Mouse (Mus musculus) myocyte (in vitro differentiated cells): Measurements from ENCODE around the gene Usp2. TPM values are rescaled to one million over a fixed set of nuclear protein-coding genes. Genes with fewer than 3 reads are reported as not detected.

Experiments used
- H3K27me3 ChIP-seq: one replicate; pipeline ENCODE4 v1.6.1; 2011; ENCODE audit not compliant: control insufficient read depth, insufficient read depth, insufficient read length
- H3K36me3 ChIP-seq: one replicate; pipeline ENCODE4 v1.6.1; 2011; ENCODE audit not compliant: control insufficient read depth, insufficient read depth
- H3K4me2 ChIP-seq: one replicate; pipeline ENCODE4 v1.6.1; 2011; ENCODE audit warnings: low read depth, control low read depth
- H3K4me3 ChIP-seq: one replicate; pipeline ENCODE4 v1.5.1; 2011; ENCODE audit warnings: mild to moderate bottlenecking, control low read depth, moderate library complexity
- H3K79me2 ChIP-seq: one replicate; pipeline ENCODE4 v1.6.1; 2011; ENCODE audit not compliant: control insufficient read depth, insufficient read depth
- H3ac ChIP-seq: one replicate; pipeline ENCODE4 v1.6.1; 2011; ENCODE audit not compliant: control insufficient read depth, insufficient read length
- CEBPB ChIP-seq: IDR thresholded peaks from 2 replicates; pipeline ENCODE4 v1.6.1; 2011; ENCODE audit warnings: mild to moderate bottlenecking, moderate library complexity; ENCODE audit not compliant: poor library complexity, insufficient read depth, severe bottlenecking
- E2F4 ChIP-seq: IDR thresholded peaks from one replicate; pipeline ENCODE4 v1.6.1; 2011; ENCODE audit warnings: mild to moderate bottlenecking, control low read depth, moderate library complexity; ENCODE audit not compliant: insufficient read depth
- MAX ChIP-seq: IDR thresholded peaks from one replicate; pipeline ENCODE4 v1.6.1; 2011; ENCODE audit warnings: low read depth, mild to moderate bottlenecking, control low read depth
- MYOD1 ChIP-seq, 3 experiments: IDR thresholded peaks; one replicate each; pipeline ENCODE4 v1.6.1; 2011; ENCODE audit warnings: control low read depth in 2 of 3, low read depth in 2 of 3, mild to moderate bottlenecking in 2 of 3, moderate library complexity in 1 of 3; ENCODE audit not compliant: insufficient read length in 2 of 3, control insufficient read depth in 1 of 3
- MYOG ChIP-seq, 3 experiments: IDR thresholded peaks; one replicate each; pipeline ENCODE4 v1.6.1; 2011; ENCODE audit warnings: control low read depth in 2 of 3, low read depth in 2 of 3, mild to moderate bottlenecking in 2 of 3; ENCODE audit not compliant: insufficient read length in 2 of 3, control insufficient read depth in 1 of 3, insufficient read depth in 1 of 3
- POLR2A ChIP-seq: IDR thresholded peaks from one replicate; pipeline ENCODE4 v1.6.1; 2011; ENCODE audit warnings: low read depth, mild to moderate bottlenecking, control low read depth, moderate library complexity; ENCODE audit not compliant: insufficient read length
- POLR2AphosphoS2 ChIP-seq: IDR thresholded peaks from one replicate; pipeline ENCODE4 v1.6.1; 2011; ENCODE audit warnings: low read depth, control low read depth; ENCODE audit not compliant: insufficient read length
- REST ChIP-seq: IDR thresholded peaks from one replicate; pipeline ENCODE4 v1.6.1; 2011; ENCODE audit warnings: mild to moderate bottlenecking, control low read depth, moderate library complexity; ENCODE audit not compliant: insufficient read depth, insufficient read length
- SRF ChIP-seq: IDR thresholded peaks from one replicate; pipeline ENCODE4 v1.6.1; 2011; ENCODE audit warnings: low read depth; ENCODE audit not compliant: control insufficient read depth, insufficient read length
- TCF12 ChIP-seq: IDR thresholded peaks from one replicate; pipeline ENCODE4 v1.6.1; 2011; ENCODE audit warnings: mild to moderate bottlenecking, control low read depth; ENCODE audit not compliant: poor library complexity, insufficient read depth, severe bottlenecking
- TCF3 ChIP-seq: IDR thresholded peaks from one replicate; pipeline ENCODE4 v1.6.1; 2011; ENCODE audit warnings: low read depth, control low read depth; ENCODE audit not compliant: insufficient read length
- USF1 ChIP-seq: IDR thresholded peaks from one replicate; pipeline ENCODE4 v1.6.1; 2011; ENCODE audit warnings: low read depth, mild to moderate bottlenecking, control low read depth, moderate library complexity
- polyA plus RNA-seq: library from polyadenylated mRNA; unstranded; fragments of >200 nt; fragmentation: generic; extraction: Trizol; gene quantifications from one replicate; pipeline ENCODE4 v1.2.1, GENCODE M21; 2012; ENCODE audit warnings: missing spikeins

Usp2 gene
- polyA plus RNA-seq, 1 experiment = 17.0 TPM

DNA sequence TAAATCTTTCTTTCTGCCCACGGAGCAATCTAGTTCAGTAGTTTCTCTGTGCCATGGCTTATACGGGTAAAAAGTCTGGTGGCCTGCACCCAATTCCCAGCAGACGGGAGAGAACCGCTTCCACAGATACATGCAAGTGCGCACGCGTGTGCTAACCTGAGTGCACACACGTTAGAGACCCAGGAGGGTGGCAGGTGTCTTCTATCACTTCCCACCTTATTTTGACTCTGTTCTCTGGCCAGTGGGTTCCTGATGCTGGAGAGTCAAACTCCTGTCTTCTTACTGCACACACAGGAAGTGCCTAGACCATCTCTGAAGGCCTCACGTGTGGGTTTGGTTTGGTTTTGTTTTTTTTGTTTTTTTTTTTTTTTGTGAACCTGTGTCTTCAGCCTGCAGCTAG, 48.8 kb downstream of the Usp2 start:
- Histone ChIP-seq H3K79me2 (peaks cover 2% of the 10 kb centered on the region), H3K4me3 (no peak overlapping the region), H3K4me2 (no peak overlapping the region), H3K27me3 (no peaks in the 10 kb centered on the region), H3K36me3 (no peaks in the 10 kb centered on the region), H3ac (no peak overlapping the region)
- TF ChIP-seq CEBPB = no peak
- TF ChIP-seq POLR2A = no peak
- TF ChIP-seq MYOD1 (IDR thresholded peaks at IDR 0.05; ENCODE audit: control insufficient read depth in 1 of 3, insufficient read length in 2 of 3, low read depth in 2 of 3) = no peak
- TF ChIP-seq MAX = no peak
- TF ChIP-seq MYOG (IDR thresholded peaks at IDR 0.05; ENCODE audit: control insufficient read depth in 1 of 3, insufficient read depth in 1 of 3, insufficient read length in 2 of 3, low read depth in 2 of 3) = no peak
- no peak for TF ChIP-seq E2F4
- TF ChIP-seq SRF = no peak
- no peak for TF ChIP-seq POLR2AphosphoS2
- no peak for TF ChIP-seq TCF12
- TF ChIP-seq TCF3 = no peak
- no peak for TF ChIP-seq REST
- no peak for TF ChIP-seq USF1

DNA sequence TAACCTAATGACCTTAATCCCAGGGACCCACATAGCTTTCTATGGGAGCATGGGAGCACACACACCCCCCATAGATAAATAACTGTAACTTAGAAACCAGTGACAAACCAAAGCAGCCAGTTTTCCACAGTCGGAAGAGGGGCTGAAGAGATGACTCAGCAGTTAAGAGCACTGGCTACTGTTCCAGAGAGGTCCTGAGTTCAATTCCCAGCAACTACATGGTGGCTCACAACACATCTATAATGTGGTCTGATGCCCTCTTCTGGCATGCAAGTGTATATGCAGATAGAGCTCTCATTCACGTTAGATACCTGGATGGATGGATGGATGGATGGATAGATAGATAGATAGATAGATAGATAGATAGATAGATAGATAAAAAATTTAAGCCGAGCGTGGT, 49.4 kb downstream of the Usp2 start:
- Histone ChIP-seq H3K36me3 (no peaks in the 10 kb centered on the region), H3K4me3 (no peak overlapping the region), H3K27me3 (no peaks in the 10 kb centered on the region), H3K4me2 (no peak overlapping the region), H3K79me2 (no peaks in the 10 kb centered on the region), H3ac (no peak overlapping the region)
- TF ChIP-seq TCF3 (no peak), E2F4 (no peak), SRF (no peak), MYOG (IDR thresholded peaks at IDR 0.05; ENCODE audit: control insufficient read depth in 1 of 3, insufficient read depth in 1 of 3, insufficient read length in 2 of 3, low read depth in 2 of 3) (no peak), POLR2AphosphoS2 (no peak), MAX (no peak), MYOD1 (IDR thresholded peaks at IDR 0.05; ENCODE audit: control insufficient read depth in 1 of 3, insufficient read length in 2 of 3, low read depth in 2 of 3) (no peak), USF1 (no peak), REST (no peak), TCF12 (no peak), POLR2A (no peak)

DNA sequence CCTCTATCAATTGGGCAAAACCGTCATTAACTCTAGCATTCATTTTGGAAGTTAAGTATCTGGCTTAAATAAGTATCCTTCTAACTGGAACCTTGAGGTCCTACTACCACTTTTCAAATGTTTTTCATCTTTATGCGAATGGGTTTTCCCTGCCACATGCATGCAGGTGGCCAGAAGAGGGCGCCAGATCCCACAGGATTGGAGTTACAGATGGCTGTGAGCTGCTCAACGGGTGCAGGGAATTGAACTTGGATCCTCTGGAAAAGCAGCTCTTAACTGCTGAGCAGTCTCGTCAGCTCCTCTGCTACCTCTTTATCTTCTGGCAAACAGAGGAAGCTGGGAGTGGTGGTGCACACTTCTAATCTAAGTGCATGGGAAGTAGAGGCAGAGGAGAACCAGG, 52.2 kb downstream of the Usp2 start:
- no peaks in the 10 kb centered on the region for H3K79me2 ChIP-seq
- H3K36me3 ChIP-seq = no peaks in the 10 kb centered on the region
- no peak overlapping the region for H3K4me2 ChIP-seq
- H3K4me3 ChIP-seq = no peak overlapping the region
- H3ac ChIP-seq = no peak overlapping the region
- no peaks in the 10 kb centered on the region for H3K27me3 ChIP-seq
- TF ChIP-seq REST = no peak
- no peak for TF ChIP-seq USF1
- no peak for TF ChIP-seq E2F4
- no peak for TF ChIP-seq CEBPB
- TF ChIP-seq MYOG (IDR thresholded peaks at IDR 0.05; ENCODE audit: control insufficient read depth in 1 of 3, insufficient read depth in 1 of 3, insufficient read length in 2 of 3, low read depth in 2 of 3) = no peak
- no peak for TF ChIP-seq MAX
- no peak for TF ChIP-seq SRF
- TF ChIP-seq MYOD1 (IDR thresholded peaks at IDR 0.05; ENCODE audit: control insufficient read depth in 1 of 3, insufficient read length in 2 of 3, low read depth in 2 of 3) = no peak
- TF ChIP-seq TCF12 = no peak
- TF ChIP-seq POLR2AphosphoS2 = no peak
- TF ChIP-seq POLR2A = no peak
- TF ChIP-seq TCF3 = no peak

- Histone ChIP-seq H3K4me2 (no peak overlapping the region), H3K36me3 (no peaks in the 10 kb centered on the region), H3K27me3 (no peaks in the 10 kb centered on the region), H3ac (no peak overlapping the region), H3K4me3 (no peak overlapping the region), H3K79me2 (no peaks in the 10 kb centered on the region)
- TF ChIP-seq USF1 = no peak
- no peak for TF ChIP-seq REST
- TF ChIP-seq POLR2A = no peak
- TF ChIP-seq TCF12 = no peak
- TF ChIP-seq MYOG (IDR thresholded peaks at IDR 0.05; ENCODE audit: control insufficient read depth in 1 of 3, insufficient read depth in 1 of 3, insufficient read length in 2 of 3, low read depth in 2 of 3) = no peak
These were observed 53.2 kb downstream of the Usp2 start for GRCm38 (mm10) chr9:44119948-44120465.

DNA sequence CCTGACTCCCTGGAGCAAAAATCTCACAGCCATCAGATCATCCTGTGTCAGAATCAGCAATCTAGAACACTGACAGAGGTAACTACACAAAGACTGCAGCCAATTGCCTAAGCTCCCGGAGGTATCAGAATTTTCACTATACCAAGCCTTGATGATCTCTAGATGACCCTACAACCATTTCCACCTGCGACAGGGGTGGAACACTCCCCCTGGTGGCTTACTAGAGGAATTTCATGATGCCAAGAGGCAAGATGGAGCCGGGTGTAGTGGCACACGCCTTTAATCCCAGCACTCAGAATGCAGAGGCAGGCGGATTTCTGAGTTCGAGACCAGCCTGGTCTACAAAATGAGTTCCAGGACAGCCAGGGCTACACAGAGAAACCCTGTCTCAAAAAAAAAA, 57.5 kb downstream of the Usp2 start:
- Histone ChIP-seq H3K4me2 (no peak overlapping the region), H3K4me3 (no peak overlapping the region), H3ac (no peak overlapping the region), H3K79me2 (no peaks in the 10 kb centered on the region), H3K27me3 (no peaks in the 10 kb centered on the region), H3K36me3 (no peaks in the 10 kb centered on the region)
- TF ChIP-seq REST = no peak
- TF ChIP-seq POLR2AphosphoS2 = no peak
- no peak for TF ChIP-seq SRF
- no peak for TF ChIP-seq MYOD1 (IDR thresholded peaks at IDR 0.05; ENCODE audit: control insufficient read depth in 1 of 3, insufficient read length in 2 of 3, low read depth in 2 of 3)
- TF ChIP-seq TCF12 = no peak
- no peak for TF ChIP-seq MAX
- TF ChIP-seq MYOG (IDR thresholded peaks at IDR 0.05; ENCODE audit: control insufficient read depth in 1 of 3, insufficient read depth in 1 of 3, insufficient read length in 2 of 3, low read depth in 2 of 3) = no peak
- TF ChIP-seq USF1 = no peak
- no peak for TF ChIP-seq TCF3
- no peak for TF ChIP-seq E2F4
- no peak for TF ChIP-seq POLR2A
- TF ChIP-seq CEBPB = no peak
